12 mouse cellular contexts compared by ENCODE assay signal in the genomic region with DNA sequence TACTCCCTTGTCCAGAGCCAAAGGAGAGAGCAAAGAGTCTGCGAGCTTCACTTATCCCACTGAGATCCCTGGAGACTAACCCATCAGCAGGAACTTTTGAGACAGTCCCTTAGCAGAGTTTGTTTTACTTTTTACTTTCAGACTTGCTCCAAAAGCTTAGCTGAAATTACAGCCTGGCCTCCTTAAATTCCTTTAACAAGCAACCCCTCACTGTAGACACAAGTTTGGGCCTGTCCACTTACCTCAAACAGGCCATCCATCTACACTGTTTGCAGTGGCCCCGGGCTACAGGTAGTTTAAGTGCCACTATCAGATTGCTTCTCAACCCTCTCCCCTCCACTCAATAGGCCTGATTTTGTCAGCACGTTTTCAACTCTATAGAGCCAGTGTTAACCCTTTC.
DNase-seq lines count a peak whose midpoint lies in the region; ATAC-seq lines count a peak whose summit lies in the region.
"Had no signal": no experiment of that assay in that cellular context is flagged by ENCODE, and none has a peak within 500 bp of the region (broad histone marks: within the 10 kb centered on the region; RNA-seq: fewer than 3 reads in every experiment).

No protein-coding gene starts in this region.

- H3K4me2 ChIP-seq in kidney, embryonic 16.5 days (replicated peaks; ENCODE audit: low read depth, low read length), result no peak overlapping the region
- no peak overlapping the region for H3K4me2 ChIP-seq in embryonic facial prominence, embryonic 12.5 days (replicated peaks)
- H3K4me2 ChIP-seq: liver, embryonic 13.5 days; midbrain, embryonic 12.5 days had no signal

- no peak for DNase-seq in kidney, adult 11 months
- peak; percentile 58 for DNase-seq in embryo, embryonic 10.5 days (ENCODE audit: low spot score)
- DNase-seq in lung, postnatal 36 days, result peak; percentile 8
- DNase-seq in right cerebral cortex, postnatal 36 days (ENCODE audit: low spot score in 2 of 2), result no peak
- no peak for DNase-seq in frontal cortex, postnatal 10 days (ENCODE audit: low spot score in 2 of 2)
- DNase-seq: forebrain, postnatal 0 days; heart, postnatal 10 days; liver, embryonic 13.5 days had no signal

- no peak overlapping the region for H3K9ac ChIP-seq in kidney, embryonic 16.5 days (replicated peaks; ENCODE audit: low read length)
- H3K9ac ChIP-seq in embryonic facial prominence, embryonic 12.5 days, result no peak overlapping the region
- H3K9ac ChIP-seq: forebrain, postnatal 0 days; liver, embryonic 13.5 days; midbrain, embryonic 12.5 days had no signal

- peak overlapping the region; percentile 4; the same call in 1 of the 2 replicates for H3K27ac ChIP-seq in kidney, embryonic 16.5 days (ENCODE audit: low read length)
- peak overlapping the region; percentile 72; the same call in 1 of the 2 replicates for H3K27ac ChIP-seq in embryonic facial prominence, embryonic 12.5 days
- H3K27ac ChIP-seq: liver, embryonic 13.5 days; midbrain, embryonic 12.5 days had no signal

- WGBS in kidney, embryonic 16.5 days, result 11% methylated on average over 3 of the region's 3 CpGs
- 2% methylated on average over 3 of the region's 3 CpGs for WGBS in embryonic facial prominence, embryonic 12.5 days

- H3K27me3 ChIP-seq in kidney, embryonic 16.5 days (ENCODE audit: insufficient read depth, low read length), result no peaks in the 10 kb centered on the region
- no peaks in the 10 kb centered on the region for H3K27me3 ChIP-seq in embryonic facial prominence, embryonic 12.5 days
- H3K27me3 ChIP-seq: liver, embryonic 13.5 days; midbrain, embryonic 12.5 days had no signal

- H3K36me3 ChIP-seq in kidney, embryonic 16.5 days (ENCODE audit: insufficient read depth, low read length), result no peaks in the 10 kb centered on the region
- no peaks in the 10 kb centered on the region for H3K36me3 ChIP-seq in embryonic facial prominence, embryonic 12.5 days
- H3K36me3 ChIP-seq: liver, embryonic 13.5 days; midbrain, embryonic 12.5 days had no signal

- H3K4me3 ChIP-seq in kidney, embryonic 16.5 days (ENCODE audit: low read length), result no peak overlapping the region
- H3K4me3 ChIP-seq in embryonic facial prominence, embryonic 12.5 days, result no peak overlapping the region
- H3K4me3 ChIP-seq: liver, embryonic 13.5 days; midbrain, embryonic 12.5 days had no signal

- H3K9me3 ChIP-seq in kidney, embryonic 16.5 days (ENCODE audit: low read length), result no peaks in the 10 kb centered on the region
- no peaks in the 10 kb centered on the region for H3K9me3 ChIP-seq in embryonic facial prominence, embryonic 12.5 days
- H3K9me3 ChIP-seq: liver, embryonic 13.5 days; midbrain, embryonic 12.5 days had no signal

- no peak for ATAC-seq in kidney, embryonic 16.5 days (ENCODE audit: low FRiP score, low TSS enrichment)
- peak; percentile 75 for ATAC-seq in embryonic facial prominence, embryonic 12.5 days (ENCODE audit: insufficient number of reproducible peaks, insufficient read depth, low FRiP score, low TSS enrichment)
- ATAC-seq: activated CD4-positive, CD25-positive, alpha-beta regulatory T cell, adult 4 months; forebrain, postnatal 0 days had no signal

- peaks cover 12% of the 10 kb centered on the region for H3K4me1 ChIP-seq in kidney, embryonic 16.5 days (ENCODE audit: insufficient read depth, low read length)
- peaks cover 13% of the 10 kb centered on the region for H3K4me1 ChIP-seq in embryonic facial prominence, embryonic 12.5 days
- H3K4me1 ChIP-seq: liver, embryonic 13.5 days; midbrain, embryonic 12.5 days had no signal

Comparison
In these comparisons a context has a peak if more than half of its experiments do, and no peak if none do; other contexts are left out.
1. DNase-seq: peak in embryo, embryonic 10.5 days (single experiment) and lung, postnatal 36 days (single experiment); none in kidney, adult 11 months (single experiment), right cerebral cortex, postnatal 36 days (0 of 2) and frontal cortex, postnatal 10 days (0 of 2).